Mouse (Mus musculus): ENCODE measurements around the gene Knstrn. TPM values are rescaled to one million over a fixed set of nuclear protein-coding genes. Genes with fewer than 3 reads are reported as not detected.

The Knstrn gene
- polyA plus RNA-seq, 1 experiment, result 126 TPM

- no peak for TF ChIP-seq CTCF (IDR thresholded peaks at IDR 0.05; ENCODE audit: control insufficient read depth, insufficient read depth, insufficient replicate concordance, low read depth, low read length)
- TF ChIP-seq POLR2A (IDR thresholded peaks at IDR 0.05; ENCODE audit: control insufficient read depth, low read depth, low read length), result no peak; the same call in 1 of the 2 replicates
- no peaks in the 10 kb centered on the region for H3K36me3 ChIP-seq (ENCODE audit: control insufficient read depth, insufficient read depth, low read length)
Observed at GRCm38 (mm10) chr2:118895990-118896913, 82.4 kb downstream of the Knstrn start.

DNA sequence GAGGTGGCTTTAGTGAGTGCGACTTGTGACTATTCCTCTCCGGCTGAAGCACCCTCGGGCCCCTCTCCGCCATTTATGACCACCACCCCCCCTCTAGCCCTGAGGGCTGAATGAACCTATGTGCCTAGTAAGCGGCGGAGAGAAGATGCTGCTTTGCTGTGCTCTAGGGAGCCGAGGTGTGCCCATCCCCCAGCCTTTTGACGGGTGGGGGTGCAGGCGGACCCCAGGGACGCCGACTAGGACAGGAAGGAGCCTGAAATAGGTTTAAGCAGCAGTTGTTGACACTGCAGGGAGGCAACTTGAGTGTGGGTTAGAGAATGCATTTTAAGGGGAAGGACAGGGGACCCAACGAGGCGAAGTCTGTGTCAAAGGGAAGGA is 83.1 kb downstream of the Knstrn start:
- peak overlapping the region; percentile 28; the same call in 1 of the 2 replicates for H3K27ac ChIP-seq (ENCODE audit: control insufficient read depth, insufficient read depth, low read depth, low read length)
- H3K36me3 ChIP-seq (ENCODE audit: control insufficient read depth, insufficient read depth, low read length), result no peaks in the 10 kb centered on the region
- peak overlapping the region; percentile 67 for H3K4me3 ChIP-seq (ENCODE audit: control insufficient read depth, low read depth, low read length)
- H3K4me1 ChIP-seq (ENCODE audit: control insufficient read depth, insufficient read depth, low read length), result peaks cover 38% of the 10 kb centered on the region
- TF ChIP-seq POLR2A (IDR thresholded peaks at IDR 0.05; ENCODE audit: control insufficient read depth, low read depth, low read length) (no peak), CTCF (IDR thresholded peaks at IDR 0.05; ENCODE audit: control insufficient read depth, insufficient read depth, insufficient replicate concordance, low read depth, low read length) (no peak)
- H3K27me3 ChIP-seq (ENCODE audit: control insufficient read depth, insufficient read depth, low read length), result no peaks in the 10 kb centered on the region

More at GRCm38 (mm10) chr2:118895990-118896913, 82.4 kb downstream of the Knstrn start:
- Histone ChIP-seq H3K27me3 (ENCODE audit: control insufficient read depth, insufficient read depth, low read length) (no peaks in the 10 kb centered on the region), H3K4me3 (ENCODE audit: control insufficient read depth, low read depth, low read length) (peak overlapping the region; percentile 67), H3K27ac (ENCODE audit: control insufficient read depth, insufficient read depth, low read depth, low read length) (peak overlapping the region; percentile 28), H3K4me1 (ENCODE audit: control insufficient read depth, insufficient read depth, low read length) (peaks cover 39% of the 10 kb centered on the region)

DNA sequence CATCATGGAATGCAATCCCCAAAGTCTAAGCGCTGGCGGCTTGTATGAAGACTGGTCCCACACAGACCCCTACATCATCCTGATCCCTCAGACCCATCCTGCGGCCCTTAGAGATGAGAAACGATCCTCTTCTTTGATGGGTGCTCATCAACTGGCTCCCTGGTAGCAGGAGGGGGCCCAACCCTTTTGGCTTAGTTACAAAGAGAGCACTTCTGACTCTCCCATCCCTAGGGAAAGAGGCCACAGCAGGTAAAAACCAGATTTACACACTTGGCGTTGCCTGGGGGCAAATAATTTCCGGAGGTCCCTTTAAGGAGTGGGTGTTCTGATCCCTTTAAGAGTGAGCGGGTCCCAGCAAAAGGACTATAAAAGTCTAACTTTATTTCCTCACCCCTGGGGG is 83.6 kb downstream of the Knstrn start:
- no peak overlapping the region; the same call in 1 of the 2 replicates for H3K4me3 ChIP-seq (ENCODE audit: control insufficient read depth, low read depth, low read length)
- H3K27ac ChIP-seq (ENCODE audit: control insufficient read depth, insufficient read depth, low read depth, low read length), result no peak overlapping the region
- TF ChIP-seq CTCF (IDR thresholded peaks at IDR 0.05; ENCODE audit: control insufficient read depth, insufficient read depth, insufficient replicate concordance, low read depth, low read length) (no peak), POLR2A (IDR thresholded peaks at IDR 0.05; ENCODE audit: control insufficient read depth, low read depth, low read length) (no peak)
- H3K36me3 ChIP-seq (ENCODE audit: control insufficient read depth, insufficient read depth, low read length), result no peaks in the 10 kb centered on the region
- H3K4me1 ChIP-seq (ENCODE audit: control insufficient read depth, insufficient read depth, low read length), result peaks cover 36% of the 10 kb centered on the region
- no peaks in the 10 kb centered on the region for H3K27me3 ChIP-seq (ENCODE audit: control insufficient read depth, insufficient read depth, low read length)

DNA sequence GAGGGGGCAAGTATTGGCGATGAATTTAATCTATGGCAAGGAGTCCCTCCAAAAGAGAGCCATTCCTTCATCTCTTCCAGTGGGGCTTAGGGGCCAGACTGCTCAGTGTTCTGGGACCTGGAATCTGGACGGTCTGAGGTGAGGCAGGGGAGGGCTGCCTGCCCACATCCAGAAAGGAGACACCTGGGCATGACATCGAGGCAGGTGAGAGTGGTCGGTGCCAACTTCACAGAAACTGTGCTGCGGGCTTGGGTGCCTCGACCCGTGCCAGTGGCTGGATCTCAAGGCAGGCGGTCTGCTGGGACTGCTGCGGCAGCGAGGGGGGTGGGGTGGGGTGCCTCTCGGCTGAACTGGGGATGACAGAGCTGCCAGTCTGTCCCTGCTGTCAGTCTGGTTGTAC is 84.0 kb downstream of the Knstrn start:
- H3K36me3 ChIP-seq (ENCODE audit: control insufficient read depth, insufficient read depth, low read length), result no peaks in the 10 kb centered on the region
- peaks cover 40% of the 10 kb centered on the region for H3K4me1 ChIP-seq (ENCODE audit: control insufficient read depth, insufficient read depth, low read length)
- no peaks in the 10 kb centered on the region for H3K27me3 ChIP-seq (ENCODE audit: control insufficient read depth, insufficient read depth, low read length)
- H3K4me3 ChIP-seq (ENCODE audit: control insufficient read depth, low read depth, low read length), result no peak overlapping the region
- TF ChIP-seq CTCF (IDR thresholded peaks at IDR 0.05; ENCODE audit: control insufficient read depth, insufficient read depth, insufficient replicate concordance, low read depth, low read length) (no peak), POLR2A (IDR thresholded peaks at IDR 0.05; ENCODE audit: control insufficient read depth, low read depth, low read length) (no peak)
- H3K27ac ChIP-seq (ENCODE audit: control insufficient read depth, insufficient read depth, low read depth, low read length), result no peak overlapping the region

DNA sequence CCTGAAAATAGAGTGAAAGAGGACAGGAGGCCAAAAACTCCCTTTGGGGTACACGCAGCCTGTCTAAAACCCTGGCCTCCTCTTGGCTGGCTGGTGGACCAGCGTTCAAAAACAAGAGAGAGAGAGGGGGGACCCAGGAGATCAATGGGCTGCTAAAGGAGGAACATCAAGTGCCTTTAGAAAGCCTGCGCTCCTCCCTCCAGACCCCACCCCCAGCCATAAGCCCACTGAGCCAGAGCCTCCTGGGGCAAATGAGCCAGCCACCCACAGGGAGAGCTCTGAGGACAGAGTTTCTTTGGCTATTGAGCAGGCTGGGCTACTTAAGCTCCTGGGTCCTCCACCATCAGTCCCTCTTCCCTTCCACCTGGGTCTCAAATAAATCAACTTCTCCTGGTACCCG is 85.0 kb downstream of the Knstrn start:
- H3K27me3 ChIP-seq (ENCODE audit: control insufficient read depth, insufficient read depth, low read length), result no peaks in the 10 kb centered on the region

DNA sequence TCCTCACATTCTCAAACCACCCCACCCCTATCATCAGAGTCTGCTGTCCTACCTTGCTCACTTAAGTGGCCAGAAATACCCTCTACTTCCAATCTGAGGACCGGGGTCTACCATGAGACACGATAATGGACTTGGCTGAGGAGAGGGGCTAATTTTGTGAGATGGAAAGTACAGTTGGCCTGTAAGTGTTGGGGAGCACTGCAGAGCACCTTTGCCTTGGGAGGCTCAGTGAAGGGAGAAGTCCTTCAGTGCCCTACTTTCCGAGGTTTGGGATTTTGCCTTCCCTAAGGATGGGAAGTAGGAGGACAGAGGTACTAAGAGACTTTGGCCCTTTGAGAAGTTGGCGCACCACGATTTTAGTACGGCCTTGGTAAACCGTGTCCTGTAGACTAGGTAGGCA is 85.5 kb downstream of the Knstrn start:
- H3K27me3 ChIP-seq (ENCODE audit: control insufficient read depth, insufficient read depth, low read length), result no peaks in the 10 kb centered on the region
- H3K4me3 ChIP-seq (ENCODE audit: control insufficient read depth, low read depth, low read length), result no peak overlapping the region
- no peak overlapping the region; the same call in 1 of the 2 replicates for H3K27ac ChIP-seq (ENCODE audit: control insufficient read depth, insufficient read depth, low read depth, low read length)
- peaks cover 44% of the 10 kb centered on the region for H3K4me1 ChIP-seq (ENCODE audit: control insufficient read depth, insufficient read depth, low read length)
- H3K36me3 ChIP-seq (ENCODE audit: control insufficient read depth, insufficient read depth, low read length), result no peaks in the 10 kb centered on the region
- TF ChIP-seq CTCF (IDR thresholded peaks at IDR 0.05; ENCODE audit: control insufficient read depth, insufficient read depth, insufficient replicate concordance, low read depth, low read length), result no peak
- no peak for TF ChIP-seq POLR2A (IDR thresholded peaks at IDR 0.05; ENCODE audit: control insufficient read depth, low read depth, low read length)

More for the DNA sequence above, 85.0 kb downstream of the Knstrn start:
- Histone ChIP-seq H3K4me3 (ENCODE audit: control insufficient read depth, low read depth, low read length) (no peak overlapping the region), H3K36me3 (ENCODE audit: control insufficient read depth, insufficient read depth, low read length) (no peaks in the 10 kb centered on the region), H3K27ac (ENCODE audit: control insufficient read depth, insufficient read depth, low read depth, low read length) (no peak overlapping the region), H3K4me1 (ENCODE audit: control insufficient read depth, insufficient read depth, low read length) (peaks cover 44% of the 10 kb centered on the region)
- TF ChIP-seq POLR2A (IDR thresholded peaks at IDR 0.05; ENCODE audit: control insufficient read depth, low read depth, low read length), result no peak
- TF ChIP-seq CTCF (IDR thresholded peaks at IDR 0.05; ENCODE audit: control insufficient read depth, insufficient read depth, insufficient replicate concordance, low read depth, low read length), result no peak

- TF ChIP-seq CTCF (IDR thresholded peaks at IDR 0.05; ENCODE audit: control insufficient read depth, insufficient read depth, insufficient replicate concordance, low read depth, low read length), result no peak
- peak; percentile 13; the same call in 1 of the 2 replicates for TF ChIP-seq POLR2A (IDR thresholded peaks at IDR 0.05; ENCODE audit: control insufficient read depth, low read depth, low read length)
- Histone ChIP-seq H3K4me1 (ENCODE audit: control insufficient read depth, insufficient read depth, low read length) (peaks cover 44% of the 10 kb centered on the region), H3K27ac (ENCODE audit: control insufficient read depth, insufficient read depth, low read depth, low read length) (peak within 1 kb of the TSS; percentile 73), H3K27me3 (ENCODE audit: control insufficient read depth, insufficient read depth, low read length) (no peaks in the 10 kb centered on the region), H3K4me3 (ENCODE audit: control insufficient read depth, low read depth, low read length) (peak within 1 kb of the TSS; percentile 93), H3K36me3 (ENCODE audit: control insufficient read depth, insufficient read depth, low read length) (no peaks in the 10 kb centered on the region)
Observed at GRCm38 (mm10) chr2:118899981-118900825, 86.4 kb downstream of the Knstrn start, which contains the start of gene Bahd1. Gene Bahd1 (plus strand): TSS chr2:118900377.
